17 mouse cellular contexts compared by ENCODE assay signal in the genomic region with DNA sequence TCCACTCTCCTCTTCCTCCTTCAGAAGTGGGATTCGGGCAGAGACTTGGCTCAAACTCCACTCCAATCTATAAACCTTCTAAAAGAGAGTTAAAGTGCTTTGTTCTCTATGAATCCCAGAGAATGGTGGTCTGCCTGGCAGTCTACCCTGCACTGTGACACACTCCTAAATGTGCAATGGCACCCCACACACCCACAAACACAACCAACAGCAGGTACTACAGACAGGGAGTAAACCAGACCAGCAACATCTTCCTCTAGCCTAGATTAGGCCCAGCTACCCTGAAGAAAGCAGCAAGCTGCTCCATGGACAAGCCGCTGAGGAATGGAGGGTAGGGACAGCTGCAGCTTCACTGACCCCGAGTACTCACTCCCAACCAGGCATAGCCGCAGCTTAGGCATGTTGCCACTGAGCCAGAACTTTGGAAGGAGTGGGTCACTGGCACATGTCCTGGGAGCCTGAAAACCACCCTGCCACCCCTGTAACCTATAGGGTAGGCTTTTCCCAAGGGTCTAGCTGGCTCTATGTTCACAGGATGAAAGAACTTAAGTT. TPM values are rescaled to one million over a fixed set of nuclear protein-coding genes. Genes with fewer than 3 reads are reported as not detected.
DNase-seq lines count a peak whose midpoint lies in the region; ATAC-seq and TF ChIP-seq lines count a peak whose summit lies in the region.
"Had no signal": no experiment of that assay in that cellular context is flagged by ENCODE, and none has a peak within 500 bp of the region (broad histone marks: within the 10 kb centered on the region; RNA-seq: fewer than 3 reads in every experiment).

No protein-coding gene starts in this region.

- TF ChIP-seq CTCF in stomach, postnatal 0 days (IDR thresholded peaks at IDR 0.05; ENCODE audit: low read depth) = no peak

- TF ChIP-seq EP300 in stomach, postnatal 0 days (optimal IDR thresholded peaks at IDR 0.05) = no peak

- DNase-seq in cerebellum, adult 11-12 months = peak; percentile 61
- no peak for DNase-seq in kidney, adult 9 months
- no peak for DNase-seq in stomach, postnatal 0 days (ENCODE audit: low spot score)
- DNase-seq in adrenal gland, adult 18-20 months (ENCODE audit: low spot score in 2 of 2) = no peak
- DNase-seq: adrenal gland, postnatal 14 days; gastrocnemius, postnatal 10 days; lung, adult 18-20 months; right cerebral cortex, adult 18-20 months; thymus, adult 18-20 months had no signal

- peaks cover 32% of the 10 kb centered on the region for H3K36me3 ChIP-seq in kidney, embryonic 16.5 days (ENCODE audit: insufficient read depth, low read length)
- H3K36me3 ChIP-seq in stomach, embryonic 15.5 days = peaks cover 13% of the 10 kb centered on the region; the same call in 1 of the 2 replicates
- H3K36me3 ChIP-seq in stomach, postnatal 0 days (ENCODE audit: control insufficient read depth, insufficient read depth, low read length) = peaks cover 11% of the 10 kb centered on the region; the same call in 1 of the 2 replicates

- no peaks in the 10 kb centered on the region for H3K9me3 ChIP-seq in kidney, embryonic 16.5 days (ENCODE audit: low read length)
- H3K9me3 ChIP-seq in stomach, embryonic 15.5 days = no peaks in the 10 kb centered on the region
- H3K9me3 ChIP-seq in stomach, postnatal 0 days (ENCODE audit: control insufficient read depth, low read length) = no peaks in the 10 kb centered on the region
- H3K9me3 ChIP-seq: heart, embryonic 12.5 days; midbrain, embryonic 12.5 days had no signal

- H3K4me2 ChIP-seq in kidney, embryonic 16.5 days (replicated peaks; ENCODE audit: low read depth, low read length) = no peak overlapping the region
- no peak overlapping the region for H3K4me2 ChIP-seq in stomach, embryonic 15.5 days
- H3K4me2 ChIP-seq in stomach, postnatal 0 days (replicated peaks; ENCODE audit: low read depth) = no peak overlapping the region
- H3K4me2 ChIP-seq: midbrain, embryonic 12.5 days had no signal

- 83% methylated on average over 4 of the region's 4 CpGs for WGBS in kidney, embryonic 16.5 days
- 79% methylated on average over 4 of the region's 4 CpGs for WGBS in stomach, embryonic 15.5 days
- 67% methylated on average over 4 of the region's 4 CpGs for WGBS in stomach, postnatal 0 days

- H3K9ac ChIP-seq in kidney, embryonic 16.5 days (replicated peaks; ENCODE audit: low read length) = no peak overlapping the region
- no peak overlapping the region for H3K9ac ChIP-seq in stomach, embryonic 15.5 days
- no peak overlapping the region for H3K9ac ChIP-seq in stomach, postnatal 0 days (ENCODE audit: low read length)
- H3K9ac ChIP-seq: heart, embryonic 12.5 days; midbrain, embryonic 12.5 days had no signal

- peaks cover 41% of the 10 kb centered on the region for H3K4me1 ChIP-seq in kidney, embryonic 16.5 days (ENCODE audit: insufficient read depth, low read length)
- peaks cover 29% of the 10 kb centered on the region for H3K4me1 ChIP-seq in stomach, embryonic 15.5 days
- H3K4me1 ChIP-seq in stomach, postnatal 0 days (replicated peaks; ENCODE audit: control insufficient read depth, insufficient read depth) = 0 out of 2 replicates have a peak, but pooled peaks cover 2% of the 10 kb centered on the region

- H3K4me3 ChIP-seq in kidney, embryonic 16.5 days (ENCODE audit: low read length) = no peak overlapping the region
- H3K4me3 ChIP-seq in stomach, embryonic 15.5 days (replicated peaks) = no peak overlapping the region
- no peak overlapping the region for H3K4me3 ChIP-seq in stomach, postnatal 0 days (ENCODE audit: low read depth, low read length)
- H3K4me3 ChIP-seq: heart, embryonic 12.5 days; midbrain, embryonic 12.5 days had no signal

- peak overlapping the region; percentile 47; the same call in 1 of the 2 replicates for H3K27ac ChIP-seq in kidney, embryonic 16.5 days (ENCODE audit: low read length)
- peak overlapping the region; percentile 38; the same call in 1 of the 2 replicates for H3K27ac ChIP-seq in stomach, embryonic 15.5 days
- no peak overlapping the region; the same call in 1 of the 2 replicates for H3K27ac ChIP-seq in stomach, postnatal 0 days (replicated peaks)
- H3K27ac ChIP-seq: midbrain, embryonic 12.5 days had no signal

- H3K27me3 ChIP-seq in kidney, embryonic 16.5 days (ENCODE audit: insufficient read depth, low read length) = no peaks in the 10 kb centered on the region
- no peaks in the 10 kb centered on the region for H3K27me3 ChIP-seq in stomach, embryonic 15.5 days (replicated peaks)
- H3K27me3 ChIP-seq in stomach, postnatal 0 days (ENCODE audit: control insufficient read depth, insufficient read depth, low read length) = no peaks in the 10 kb centered on the region
- H3K27me3 ChIP-seq: heart, embryonic 12.5 days; midbrain, embryonic 12.5 days had no signal

- ATAC-seq in cerebellum, adult (ENCODE audit: insufficient number of reproducible peaks, low FRiP score, low TSS enrichment) = no peak
- ATAC-seq in kidney, embryonic 16.5 days (ENCODE audit: low FRiP score, low TSS enrichment) = no peak
- ATAC-seq in stomach, embryonic 15.5 days (ENCODE audit: insufficient read depth, low FRiP score, low read depth) = no peak
- ATAC-seq in stomach, postnatal 0 days (ENCODE audit: low FRiP score, low TSS enrichment) = no peak
- no peak for ATAC-seq in activated CD4-positive, CD25-positive, alpha-beta regulatory T cell, adult 4 months
- ATAC-seq: forebrain, embryonic 16.5 days; hindbrain, embryonic 16.5 days had no signal

RNA-seq across cellular contexts. Expression of a gene that starts 16.8 kb away (rescaled TPM):
- 0.50 and 0.76 TPM in 2 replicates for polyA plus RNA-seq in kidney, embryonic 16.5 days (2015; fragmentation: Nextera tagmentation; extraction: Ambion mirVana)
- 0.19 and 0.34 TPM in 2 replicates for polyA plus RNA-seq in stomach, embryonic 15.5 days (2015; fragmentation: Nextera tagmentation; extraction: Ambion mirVana)
- polyA plus RNA-seq in stomach, postnatal 0 days (2015; fragmentation: Nextera tagmentation; extraction: Ambion mirVana) = 0.16 and 0.24 TPM in 2 replicates
- under 1 TPM in 1 of 2 experiments, not detected in 1; 0.51 TPM for total RNA-seq in adrenal gland, adult 18-20 months (2021)
- polyA plus RNA-seq in activated CD4-positive, CD25-positive, alpha-beta regulatory T cell, adult 4 months (2017; shearing (Covaris generic)) = 1 to 10 TPM; 1.5 to 1.6 TPM
- total RNA-seq: gastrocnemius, postnatal 10 days had no signal
- polyA plus RNA-seq: forebrain, embryonic 16.5 days had no signal

RNA-seq across cellular contexts. Expression of a gene that starts 20.8 kb away (rescaled TPM):
- 18.7 and 19.2 TPM in 2 replicates for polyA plus RNA-seq in kidney, embryonic 16.5 days (2015; fragmentation: Nextera tagmentation; extraction: Ambion mirVana)
- polyA plus RNA-seq in stomach, embryonic 15.5 days (2015; fragmentation: Nextera tagmentation; extraction: Ambion mirVana) = 19.7 and 23.5 TPM in 2 replicates
- polyA plus RNA-seq in stomach, postnatal 0 days (2015; fragmentation: Nextera tagmentation; extraction: Ambion mirVana) = 23.8 and 25.6 TPM in 2 replicates
- 10 to 100 TPM; 24.3 to 25.6 TPM for total RNA-seq in adrenal gland, adult 18-20 months (2021)
- not detected for polyA plus RNA-seq in activated CD4-positive, CD25-positive, alpha-beta regulatory T cell, adult 4 months (2017; shearing (Covaris generic))

RNA-seq across cellular contexts. Expression of a gene that starts 21.7 kb away (rescaled TPM):
- polyA plus RNA-seq in kidney, embryonic 16.5 days (2015; fragmentation: Nextera tagmentation; extraction: Ambion mirVana) = 2.2 TPM in 2 replicates
- 2.0 and 2.6 TPM in 2 replicates for polyA plus RNA-seq in stomach, embryonic 15.5 days (2015; fragmentation: Nextera tagmentation; extraction: Ambion mirVana)
- polyA plus RNA-seq in stomach, postnatal 0 days (2015; fragmentation: Nextera tagmentation; extraction: Ambion mirVana) = 0.52 and 0.94 TPM in 2 replicates
- 1 to 10 TPM; 6.4 to 7.3 TPM for total RNA-seq in adrenal gland, adult 18-20 months (2021)
- under 1 TPM; 0.29 to 0.33 TPM for polyA plus RNA-seq in activated CD4-positive, CD25-positive, alpha-beta regulatory T cell, adult 4 months (2017; shearing (Covaris generic))

RNA-seq across cellular contexts. Expression of a gene that starts 34.3 kb away (rescaled TPM):
- polyA plus RNA-seq in kidney, embryonic 16.5 days (2015; fragmentation: Nextera tagmentation; extraction: Ambion mirVana) = 25.1 and 29.5 TPM in 2 replicates
- 14.9 and 16.7 TPM in 2 replicates for polyA plus RNA-seq in stomach, embryonic 15.5 days (2015; fragmentation: Nextera tagmentation; extraction: Ambion mirVana)
- 8.1 and 9.4 TPM in 2 replicates for polyA plus RNA-seq in stomach, postnatal 0 days (2015; fragmentation: Nextera tagmentation; extraction: Ambion mirVana)
- total RNA-seq in adrenal gland, adult 18-20 months (2021) = 10 to 100 TPM; 29.5 to 35.6 TPM
- 10 to 100 TPM; 48.1 to 52.2 TPM for polyA plus RNA-seq in activated CD4-positive, CD25-positive, alpha-beta regulatory T cell, adult 4 months (2017; shearing (Covaris generic))

RNA-seq across cellular contexts. Expression of a gene that starts 36.3 kb away (rescaled TPM):
- polyA plus RNA-seq in kidney, embryonic 16.5 days (2015; fragmentation: Nextera tagmentation; extraction: Ambion mirVana) = 4.2 and 4.5 TPM in 2 replicates
- polyA plus RNA-seq in stomach, embryonic 15.5 days (2015; fragmentation: Nextera tagmentation; extraction: Ambion mirVana) = 3.4 and 3.8 TPM in 2 replicates
- 3.0 and 3.1 TPM in 2 replicates for polyA plus RNA-seq in stomach, postnatal 0 days (2015; fragmentation: Nextera tagmentation; extraction: Ambion mirVana)
- total RNA-seq in adrenal gland, adult 18-20 months (2021) = 1 to 10 TPM; 5.9 to 6.4 TPM
- under 1 TPM; 0.68 to 0.94 TPM for polyA plus RNA-seq in activated CD4-positive, CD25-positive, alpha-beta regulatory T cell, adult 4 months (2017; shearing (Covaris generic))

Comparison
In these comparisons a context has a peak if more than half of its experiments do, and no peak if none do; other contexts are left out.
1. RNA of a gene that starts 20.8 kb away (polyA plus RNA-seq): 23.8 to 25.6 TPM in stomach, postnatal 0 days, 19.7 to 23.5 TPM in stomach, embryonic 15.5 days and 18.7 to 19.2 TPM in kidney, embryonic 16.5 days; not detected in activated CD4-positive, CD25-positive, alpha-beta regulatory T cell, adult 4 months; every median in the first group is over 10 times any median in the second.